Mouse (Mus musculus) frontal cortex, postnatal 10 days (tissue): ENCODE results near the gene Calu.
"Not testable (repeated sequence)": the region's sequence is repeated elsewhere in the genome, so short reads cannot be mapped to it uniquely, and the experiment has no call there.

Experiments used
- DNase-seq, 2 experiments: peaks; one replicate each; pipeline ENCODE4 v3.0.0; 2022; ENCODE audit warnings: low spot score in 2 of 2, mixed read lengths in 1 of 2

The Calu gene

GRCm38 (mm10) chr6:29347665-29348370 is at the start of gene Calu:
Gene Calu, plus strand, starts transcription at chr6:29348069.
- peak; percentile 98 to 99 for DNase-seq

GRCm38 (mm10) chr6:29299112-29299511 is 48.8 kb upstream of the Calu start:
- DNase-seq: no peak

GRCm38 (mm10) chr6:29303251-29303650 is 44.6 kb upstream of the Calu start:
- DNase-seq: no peak

- no peak for DNase-seq
Measured at GRCm38 (mm10) chr6:29303726-29304125, 44.1 kb upstream of the Calu start.

GRCm38 (mm10) chr6:29305462-29305861 is 42.4 kb upstream of the Calu start:
- no peak for DNase-seq

- DNase-seq: no peak
Measured at GRCm38 (mm10) chr6:29308846-29309605, 38.8 kb upstream of the Calu start.

GRCm38 (mm10) chr6:29313690-29314202 is 34.1 kb upstream of the Calu start:
- DNase-seq: no peak

GRCm38 (mm10) chr6:29317286-29317685 is 30.6 kb upstream of the Calu start:
- DNase-seq: no peak

GRCm38 (mm10) chr6:29317941-29318340 is 29.9 kb upstream of the Calu start:
- DNase-seq: no peak

- no peak for DNase-seq
Measured at GRCm38 (mm10) chr6:29318879-29319278, 29.0 kb upstream of the Calu start, which contains the start of gene Fam71f1. Gene Fam71f1, plus strand, starts transcription at chr6:29319140.

GRCm38 (mm10) chr6:29321586-29321985 is 26.3 kb upstream of the Calu start:
- DNase-seq: no peak

- no peak for DNase-seq
Measured at GRCm38 (mm10) chr6:29322147-29322546, 25.7 kb upstream of the Calu start.

GRCm38 (mm10) chr6:29322735-29323134 is 25.1 kb upstream of the Calu start:
- DNase-seq: no peak

- DNase-seq: no peak
Measured at GRCm38 (mm10) chr6:29326961-29327360, 20.9 kb upstream of the Calu start.

- no peak for DNase-seq
Measured at GRCm38 (mm10) chr6:29329514-29329913, 18.4 kb upstream of the Calu start.

GRCm38 (mm10) chr6:29346512-29346911 is 1.4 kb upstream of the Calu start:
- not testable (repeated sequence) for DNase-seq

GRCm38 (mm10) chr6:29347189-29347588 is 680 bp upstream of the Calu start:
- DNase-seq: no peak

GRCm38 (mm10) chr6:29348371-29348724 is 479 bp downstream of the Calu start:
- no peak for DNase-seq

GRCm38 (mm10) chr6:29351613-29352012 is 3.7 kb downstream of the Calu start:
- DNase-seq: no peak

- DNase-seq: no peak
Measured at GRCm38 (mm10) chr6:29352816-29353215, 4.9 kb downstream of the Calu start.

GRCm38 (mm10) chr6:29359386-29359785 is 11.5 kb downstream of the Calu start:
- DNase-seq: no peak

- no peak for DNase-seq
Measured at GRCm38 (mm10) chr6:29360211-29360610, 12.3 kb downstream of the Calu start.
